Mouse (Mus musculus) embryo, embryonic 9.5 days (tissue): ENCODE measurements around the gene Muc3.

Source experiments
- DNase-seq: peaks from one replicate; pipeline ENCODE4 v3.0.0-alpha.2; 2017; ENCODE audit errors: extremely low spot score

Gene Muc3

GRCm38 (mm10) chr5:137095135-137095534 lies 54.0 kb downstream of the Muc3 start:
- DNase-seq = no peak

GRCm38 (mm10) chr5:137093720-137094119 lies 55.4 kb downstream of the Muc3 start:
- no peak for DNase-seq

GRCm38 (mm10) chr5:137091560-137091959 lies 57.6 kb downstream of the Muc3 start:
- no peak for DNase-seq

- no peak for DNase-seq
Observed at GRCm38 (mm10) chr5:137090870-137091269, 58.3 kb downstream of the Muc3 start.

GRCm38 (mm10) chr5:137087410-137087809 lies 61.7 kb downstream of the Muc3 start:
- no peak for DNase-seq

- no peak for DNase-seq
Observed at GRCm38 (mm10) chr5:137085731-137086130, 63.4 kb downstream of the Muc3 start.

- DNase-seq = no peak
Observed at GRCm38 (mm10) chr5:137085021-137085420, 64.1 kb downstream of the Muc3 start.
